Mouse (Mus musculus) left cerebral cortex, adult 11 months (tissue): ENCODE measurements around the gene Mtg1.
"Not testable (repeated sequence)": the region's sequence is repeated elsewhere in the genome, so short reads cannot be mapped to it uniquely, and the experiment has no call there.

ENCODE experiments used
- DNase-seq: peaks from one replicate; pipeline ENCODE4 v3.0.0; 2022; ENCODE audit warnings: low spot score

The Mtg1 gene

GRCm38 (mm10) chr7:140127911-140128310, 9.5 kb upstream of the Mtg1 start:
- DNase-seq, result no peak

- not testable (repeated sequence) for DNase-seq
Observed at GRCm38 (mm10) chr7:140132184-140132583, 5.2 kb upstream of the Mtg1 start.

GRCm38 (mm10) chr7:140134033-140134432, 3.3 kb upstream of the Mtg1 start:
- DNase-seq, result not testable (repeated sequence)

GRCm38 (mm10) chr7:140135106-140135770, 2.1 kb upstream of the Mtg1 start:
- no peak for DNase-seq

- no peak for DNase-seq
Observed at GRCm38 (mm10) chr7:140138021-140138310, 602 bp downstream of the Mtg1 start.

- DNase-seq, result no peak
Observed at GRCm38 (mm10) chr7:140141350-140141749, 4.0 kb downstream of the Mtg1 start.

DNA sequence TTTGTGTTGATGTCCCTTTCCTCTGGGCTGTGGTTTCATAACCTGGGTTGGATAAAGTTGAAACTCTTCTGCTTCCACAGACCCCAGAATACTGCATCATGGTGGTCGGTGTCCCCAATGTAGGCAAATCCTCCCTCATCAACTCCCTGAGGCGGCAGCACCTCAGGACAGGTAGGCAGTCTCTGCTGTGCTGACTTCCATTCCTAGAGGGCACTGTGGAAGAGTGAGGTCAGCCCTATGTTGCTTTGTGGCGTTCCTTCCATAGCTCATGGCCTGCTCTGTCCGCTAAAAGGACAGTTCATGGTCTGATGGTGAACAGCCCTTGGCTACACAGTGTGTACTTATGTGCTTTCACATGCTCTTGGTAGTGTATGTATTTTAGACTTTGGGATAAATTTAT, 7.2 kb downstream of the Mtg1 start:
- DNase-seq, result no peak

GRCm38 (mm10) chr7:140153383-140153782, 16.0 kb downstream of the Mtg1 start:
- DNase-seq, result no peak

DNA sequence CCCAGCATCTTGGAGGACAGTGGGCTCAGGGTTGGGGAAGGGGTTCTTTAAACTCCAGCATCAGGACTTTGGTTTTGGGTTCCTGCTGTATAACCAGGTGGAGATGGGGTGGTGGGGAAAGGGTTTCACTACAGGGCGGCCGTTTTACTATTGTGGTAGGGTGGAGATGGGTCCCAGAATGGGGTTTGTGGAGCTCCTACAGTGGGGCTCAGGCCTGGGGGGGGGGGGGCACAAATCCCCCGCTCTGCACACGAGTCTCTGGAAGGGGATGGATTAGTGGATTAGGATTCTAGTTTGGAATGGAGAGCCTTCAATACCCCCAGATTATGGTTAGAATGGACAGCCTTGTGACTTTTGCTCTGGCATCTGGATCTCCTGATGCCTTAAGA, 16.5 kb downstream of the Mtg1 start:
- DNase-seq, result no peak

GRCm38 (mm10) chr7:140154218-140154927, 17.0 kb downstream of the Mtg1 start, which contains the start of gene Sprn:
Gene Sprn (minus strand): TSS chr7:140154877.
- peak; percentile 63 for DNase-seq

GRCm38 (mm10) chr7:140160363-140160762, 23.0 kb downstream of the Mtg1 start:
- no peak for DNase-seq

GRCm38 (mm10) chr7:140164664-140165063, 27.3 kb downstream of the Mtg1 start, which contains the start of gene Olfr522:
Gene Olfr522 (minus strand): TSS chr7:140164764.
- no peak for DNase-seq

GRCm38 (mm10) chr7:140167950-140168349, 30.6 kb downstream of the Mtg1 start:
- no peak for DNase-seq

DNA sequence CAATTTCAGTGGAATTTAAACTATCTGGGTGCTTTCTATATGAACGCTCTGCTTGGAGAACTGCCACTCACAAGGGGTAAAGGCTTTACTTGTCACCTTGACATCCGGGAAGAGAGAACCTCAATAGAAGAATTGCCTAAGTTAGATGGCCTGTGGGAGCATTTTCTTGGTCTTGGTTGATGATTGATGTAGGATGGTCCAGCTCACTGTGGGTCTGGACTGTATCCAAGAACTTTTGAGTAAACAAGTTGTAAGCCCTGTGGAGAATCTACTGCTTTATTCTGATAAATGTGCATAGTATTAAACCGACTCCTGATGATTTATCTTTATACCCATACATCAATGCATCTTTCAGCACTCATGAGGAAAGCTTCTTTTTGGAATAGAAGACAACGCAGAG, 32.0 kb downstream of the Mtg1 start:
- DNase-seq, result no peak

- DNase-seq, result no peak
Observed at GRCm38 (mm10) chr7:140170863-140171262, 33.5 kb downstream of the Mtg1 start.

GRCm38 (mm10) chr7:140172936-140173335, 35.6 kb downstream of the Mtg1 start, which contains the start of gene Olfr523:
Gene Olfr523 (plus strand): TSS chr7:140173217.
- no peak for DNase-seq

- no peak for DNase-seq
Observed at GRCm38 (mm10) chr7:140179176-140179575, 41.8 kb downstream of the Mtg1 start.

DNA sequence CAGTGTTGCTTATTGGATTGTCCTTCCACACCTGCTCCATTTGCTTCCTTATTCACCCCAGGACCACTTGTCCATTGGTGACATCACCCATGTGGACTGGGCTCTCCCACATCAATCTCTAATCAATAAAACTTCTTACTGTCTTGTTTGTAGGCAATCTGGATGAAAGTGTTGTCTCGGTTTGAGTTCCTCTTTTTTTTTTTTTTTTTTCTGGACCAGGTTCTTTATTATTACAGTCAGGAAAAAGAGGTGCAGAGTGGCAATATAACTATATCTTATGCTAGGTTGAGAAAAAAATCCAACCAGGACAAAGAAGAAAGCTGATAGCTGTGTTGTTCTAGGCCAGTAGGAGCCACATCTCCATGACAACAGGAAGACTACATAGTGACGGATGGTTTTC, 43.3 kb downstream of the Mtg1 start:
- no peak for DNase-seq

DNA sequence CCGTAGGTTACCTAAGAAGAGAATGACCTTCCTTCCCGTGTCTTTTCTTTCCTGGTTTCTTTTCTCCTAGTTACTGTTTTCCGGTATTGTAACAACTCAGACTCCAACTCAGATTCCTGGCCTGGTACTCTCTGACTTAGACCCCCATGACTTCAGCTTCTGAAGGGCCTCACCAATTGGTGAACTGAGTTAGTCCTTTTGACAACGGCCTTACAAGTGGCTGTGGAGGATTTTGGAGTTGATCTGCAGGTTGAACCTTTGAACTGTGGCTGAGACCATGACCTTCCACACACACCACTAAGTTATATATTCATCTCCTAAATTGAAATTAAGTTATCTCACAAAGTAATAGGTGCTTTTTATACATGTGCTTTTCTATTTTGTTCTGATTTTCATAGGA, 46.8 kb downstream of the Mtg1 start:
- DNase-seq, result no peak

DNA sequence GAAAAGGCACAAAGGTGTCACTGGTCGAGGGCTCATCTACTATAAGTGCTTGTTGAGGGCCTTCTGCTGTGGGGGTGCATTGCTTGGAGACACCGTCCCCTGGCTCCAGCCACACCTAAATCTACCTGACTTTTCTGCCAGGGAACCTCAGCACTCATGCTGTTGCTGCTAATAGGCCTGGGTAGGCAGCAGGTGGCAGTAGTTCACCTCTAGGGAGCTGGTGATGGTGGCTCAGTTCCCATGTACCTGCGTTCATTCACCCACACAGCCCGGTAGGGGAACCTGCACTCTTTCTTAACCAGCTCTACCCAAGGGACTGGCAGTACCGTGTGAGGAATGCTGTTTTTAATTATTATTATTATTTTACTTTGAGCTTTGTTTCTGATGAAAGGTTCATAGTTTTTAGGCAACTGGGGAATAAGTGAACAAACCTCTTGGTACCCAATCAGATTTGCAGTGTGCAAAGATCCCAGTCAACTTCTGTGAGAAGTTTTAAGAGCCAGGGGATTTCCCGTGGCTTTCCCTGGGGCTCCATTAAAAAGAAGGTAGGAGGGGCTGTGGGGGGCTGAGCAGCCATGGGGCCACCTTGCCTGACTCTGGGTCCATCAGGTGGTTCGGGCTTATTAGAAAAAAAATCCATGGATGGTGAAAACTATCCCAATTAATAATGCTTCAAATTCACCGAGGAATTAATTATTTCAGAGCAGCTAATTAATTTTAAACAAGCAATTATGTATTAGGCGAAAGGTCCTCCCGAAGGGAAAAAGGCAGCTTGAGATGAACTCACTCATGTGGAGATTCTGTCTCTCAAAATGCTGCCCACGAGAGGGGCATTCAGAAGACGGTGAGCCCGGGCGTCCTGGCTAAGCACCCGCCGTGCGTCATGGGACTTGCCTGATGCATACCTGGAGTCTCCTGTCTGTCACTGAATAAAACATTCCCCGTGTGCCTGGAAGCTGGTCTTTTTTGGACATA, 49.6 kb downstream of the Mtg1 start:
- DNase-seq, result no peak

- DNase-seq, result no peak
Observed at GRCm38 (mm10) chr7:140187721-140188390, 50.5 kb downstream of the Mtg1 start.
